Mouse (Mus musculus) embryo, embryonic 10.5 days (tissue): ENCODE data around the gene Ythdf1.
A peak's percentile ranks its signal among the peaks of the same experiment; 100 is the strongest.

Source experiments
- DNase-seq: peaks from one replicate; pipeline ENCODE4 v3.0.0-alpha.2; 2015; ENCODE audit warnings: low spot score

Ythdf1 gene

GRCm38 (mm10) chr2:180879365-180880067 is 41.2 kb downstream of the Ythdf1 start:
- DNase-seq = peak; percentile 50

- DNase-seq = no peak
Observed at GRCm38 (mm10) chr2:180870006-180870405, 50.7 kb downstream of the Ythdf1 start.

DNA sequence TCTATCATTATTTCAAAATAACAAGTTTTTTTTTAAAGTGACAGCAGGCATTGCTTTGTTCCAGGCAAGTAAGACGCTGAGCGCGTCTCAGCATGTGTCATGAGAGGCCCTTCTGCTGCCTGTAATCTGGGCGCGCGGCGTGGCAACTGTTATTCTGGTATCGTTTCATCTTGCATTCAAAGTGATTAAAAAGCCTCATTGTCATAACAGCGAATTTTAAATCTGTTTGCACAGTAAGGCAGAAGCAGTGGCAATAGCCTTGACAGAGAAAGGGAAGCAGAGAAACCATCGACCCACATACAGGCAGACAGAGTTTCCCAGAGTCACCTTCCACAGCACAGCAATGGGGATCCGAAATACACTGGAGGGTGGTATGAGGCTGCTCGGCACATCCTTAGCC is 59.2 kb downstream of the Ythdf1 start:
- no peak for DNase-seq

DNA sequence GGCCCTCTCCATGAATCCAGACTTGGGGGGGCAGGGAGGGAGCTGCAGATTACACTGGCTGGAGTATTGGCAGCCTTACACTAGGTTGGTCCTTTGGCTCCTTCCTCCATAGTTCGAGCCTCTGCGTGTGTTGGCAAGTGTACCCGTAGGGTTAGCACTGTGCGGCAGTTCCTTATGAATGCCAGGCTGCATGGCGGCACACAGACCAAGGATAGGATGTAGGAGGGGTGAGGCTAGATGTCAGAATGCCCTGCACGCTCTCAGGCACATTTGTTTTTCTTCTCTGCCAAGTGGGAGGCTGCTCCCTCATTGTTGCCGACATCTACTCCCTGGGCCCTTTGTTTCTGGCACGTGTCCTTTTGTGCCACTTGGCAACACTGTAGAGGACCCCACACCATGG is 63.6 kb downstream of the Ythdf1 start:
- no peak for DNase-seq

- DNase-seq = peak; percentile 68
Observed at GRCm38 (mm10) chr2:180855005-180855544, 65.7 kb downstream of the Ythdf1 start.
